Mouse (Mus musculus) embryo, embryonic 10 days (tissue): Measurements from ENCODE around the gene Sema4b.
A peak's percentile ranks its signal among the peaks of the same experiment; 100 is the strongest.

Source experiments
- DNase-seq: peaks from one replicate; pipeline ENCODE4 v3.0.0-alpha.2; 2015; ENCODE audit warnings: low spot score

Sema4b gene

GRCm38 (mm10) chr7:80186531-80187296 is at the start of gene Sema4b:
Gene Sema4b, plus strand, starts transcription at chr7:80186841.
- peak; percentile 95 for DNase-seq

GRCm38 (mm10) chr7:80138375-80138774 is 48.3 kb upstream of the Sema4b start:
- no peak for DNase-seq

- peak; percentile 86 for DNase-seq
These were observed 45.8 kb upstream of the Sema4b start for GRCm38 (mm10) chr7:80140815-80141214.

GRCm38 (mm10) chr7:80143331-80144273 is 43.0 kb upstream of the Sema4b start:
- DNase-seq = peak; percentile 13

- DNase-seq = no peak
These were observed 41.9 kb upstream of the Sema4b start for GRCm38 (mm10) chr7:80144695-80145094.

GRCm38 (mm10) chr7:80146077-80146476 is 40.6 kb upstream of the Sema4b start:
- no peak for DNase-seq

GRCm38 (mm10) chr7:80149356-80149755 is 37.3 kb upstream of the Sema4b start:
- DNase-seq = no peak

GRCm38 (mm10) chr7:80152152-80152551 is 34.5 kb upstream of the Sema4b start:
- DNase-seq = peak; percentile 60

GRCm38 (mm10) chr7:80152756-80153155 is 33.9 kb upstream of the Sema4b start:
- DNase-seq = no peak

- no peak for DNase-seq
These were observed 32.0 kb upstream of the Sema4b start for GRCm38 (mm10) chr7:80154689-80155088.

- peak; percentile 76 for DNase-seq
These were observed 29.9 kb upstream of the Sema4b start for GRCm38 (mm10) chr7:80156711-80157227.

GRCm38 (mm10) chr7:80158496-80159268 is 28.0 kb upstream of the Sema4b start:
- DNase-seq = no peak

- DNase-seq = no peak
These were observed 26.2 kb upstream of the Sema4b start for GRCm38 (mm10) chr7:80160293-80160944.

GRCm38 (mm10) chr7:80160945-80161306 is 25.7 kb upstream of the Sema4b start:
- no peak for DNase-seq

- no peak for DNase-seq
These were observed 21.2 kb upstream of the Sema4b start for GRCm38 (mm10) chr7:80165432-80165831.

GRCm38 (mm10) chr7:80166740-80167139 is 19.9 kb upstream of the Sema4b start:
- no peak for DNase-seq

GRCm38 (mm10) chr7:80169847-80170246 is 16.8 kb upstream of the Sema4b start:
- DNase-seq = no peak

- DNase-seq = no peak
These were observed 15.3 kb upstream of the Sema4b start for GRCm38 (mm10) chr7:80171345-80171744.

- DNase-seq = no peak
These were observed 14.3 kb upstream of the Sema4b start for GRCm38 (mm10) chr7:80172069-80172956.

- DNase-seq = no peak
These were observed 10.5 kb upstream of the Sema4b start for GRCm38 (mm10) chr7:80176159-80176558.
